ENCODE assay signal across 19 mouse cellular contexts in genomic region chr6:91773951-91774350, GRCm38 (mm10). TPM values are rescaled to one million over a fixed set of nuclear protein-coding genes. Genes with fewer than 3 reads are reported as not detected.
"Had no signal": no experiment of that assay in that cellular context is flagged by ENCODE, and none has a peak within 500 bp of the region (broad histone marks: within the 10 kb centered on the region; RNA-seq: fewer than 3 reads in every experiment).

No protein-coding gene starts in this region.

- H3K27ac ChIP-seq: kidney, postnatal 0 days; layer of hippocampus, adult 2 months; limb, embryonic 13.5 days; liver, embryonic 14.5 days; midbrain, embryonic 10.5 days; neural tube, embryonic 13.5 days; stomach, embryonic 15.5 days had no signal

- H3K9ac ChIP-seq: limb, embryonic 13.5 days; liver, embryonic 14.5 days; neural tube, embryonic 13.5 days; stomach, embryonic 15.5 days had no signal

- H3K27me3 ChIP-seq: limb, embryonic 13.5 days; neural tube, embryonic 13.5 days; stomach, embryonic 15.5 days had no signal

- H3K9me3 ChIP-seq: stomach, embryonic 15.5 days had no signal

- H3K4me2 ChIP-seq: limb, embryonic 13.5 days; neural tube, embryonic 13.5 days; stomach, embryonic 15.5 days had no signal

- DNase-seq: kidney, adult 8-10 months; kidney, postnatal 36 days; lung, adult 18-20 months; lung, postnatal 10 days; lung, postnatal 4 days; midbrain, embryonic 14.5 days; retina, postnatal 1 day; right cerebral cortex, postnatal 4 days; thymus, adult 2 months; thymus, postnatal 25 days had no signal

- H3K36me3 ChIP-seq: limb, embryonic 13.5 days; midbrain, embryonic 10.5 days; stomach, embryonic 15.5 days had no signal

- H3K4me3 ChIP-seq: layer of hippocampus, adult 2 months; limb, embryonic 13.5 days; midbrain, embryonic 10.5 days; neural tube, embryonic 13.5 days; stomach, embryonic 15.5 days had no signal

- H3K4me1 ChIP-seq: limb, embryonic 13.5 days; neural tube, embryonic 13.5 days; stomach, embryonic 15.5 days had no signal

RNA-seq across cellular contexts. Expression of gene Grip2, which starts 53.1 kb away (rescaled TPM):
- total RNA-seq: liver, adult 2 months; megakaryocyte, adult 5-6 weeks had no signal
